Mouse (Mus musculus): ENCODE measurements around the gene Slc30a5. TPM values are rescaled to one million over a fixed set of nuclear protein-coding genes. Genes with fewer than 3 reads are reported as not detected.

Gene Slc30a5
- 55.7 and 56.8 TPM in 2 replicates for polyA plus RNA-seq (2015; fragmentation: Nextera tagmentation; extraction: Ambion mirVana)

DNA sequence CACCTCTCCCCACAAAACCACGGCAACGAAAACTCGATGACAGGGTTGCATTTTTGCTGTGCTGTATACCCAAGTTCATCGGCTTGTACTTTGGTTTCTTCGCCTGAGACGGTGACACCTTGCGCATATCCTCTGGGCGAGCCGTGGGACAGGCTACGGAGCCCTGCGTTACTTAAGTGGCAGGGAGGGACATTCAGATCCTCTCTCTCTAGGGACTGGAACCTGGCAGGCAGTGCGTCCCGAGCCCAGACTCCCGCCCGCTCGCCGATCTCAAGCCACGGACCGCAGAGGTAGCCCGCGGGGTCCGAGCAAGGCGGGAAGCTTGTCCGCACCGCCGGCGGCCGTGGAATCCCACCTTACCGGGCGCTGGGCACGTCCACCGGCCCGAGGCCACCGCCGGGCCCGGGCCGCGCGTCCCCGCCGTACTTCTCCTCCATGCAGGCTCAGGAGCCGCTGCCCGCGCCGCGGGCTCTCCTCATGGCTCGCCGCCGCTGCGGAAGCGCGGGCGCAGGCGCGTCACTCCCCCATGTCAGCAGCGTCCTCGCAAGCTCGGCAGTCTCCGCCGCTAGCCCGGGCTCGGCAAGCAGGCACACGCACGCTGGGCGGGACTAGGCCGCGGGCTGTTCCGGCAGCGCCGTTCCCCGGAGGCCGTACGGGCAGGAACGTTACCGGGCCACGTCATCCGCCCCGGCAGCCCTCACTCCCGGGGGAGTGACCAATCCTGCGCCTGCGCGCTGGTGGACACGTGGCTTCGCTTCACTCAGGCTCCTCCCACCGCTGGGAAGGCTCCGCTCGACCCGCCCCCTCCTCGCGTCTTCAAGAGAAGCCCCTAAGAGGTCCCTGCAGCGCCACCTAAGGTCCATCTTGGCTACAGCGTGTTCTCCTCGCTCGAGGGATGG lies at the start of gene Slc30a5:
Gene Slc30a5, minus strand, starts transcription at position 687 of the 899 bp plus-strand sequence.
- H3K9ac ChIP-seq, result peak within 1 kb of the TSS; percentile 93
- peak within 1 kb of the TSS; percentile 91 for H3K27ac ChIP-seq
- H3K36me3 ChIP-seq, result peaks cover 4% of the 10 kb centered on the region; the same call in 1 of the 2 replicates
- peaks cover 18% of the 10 kb centered on the region for H3K4me1 ChIP-seq
- peak; percentile 97 for ATAC-seq (replicated peaks; ENCODE audit: low FRiP score)
- H3K27me3 ChIP-seq, result no peaks in the 10 kb centered on the region
- H3K4me3 ChIP-seq (replicated peaks), result peak within 1 kb of the TSS; percentile 90
- H3K9me3 ChIP-seq (replicated peaks), result no peaks in the 10 kb centered on the region
- WGBS, result under 1% methylated on average over 94 of the region's 94 CpGs
- H3K4me2 ChIP-seq, result peak within 1 kb of the TSS; percentile 77

- H3K4me2 ChIP-seq, result no peak overlapping the region
- H3K4me3 ChIP-seq (replicated peaks), result no peak overlapping the region
- 76% methylated on average over 2 of the region's 2 CpGs for WGBS
- H3K9ac ChIP-seq, result no peak overlapping the region
- no peak for ATAC-seq (replicated peaks; ENCODE audit: low FRiP score)
- no peaks in the 10 kb centered on the region for H3K36me3 ChIP-seq
- H3K27ac ChIP-seq, result no peak overlapping the region
- H3K4me1 ChIP-seq, result peaks cover 3% of the 10 kb centered on the region; the same call in 1 of the 2 replicates
- no peaks in the 10 kb centered on the region for H3K9me3 ChIP-seq (replicated peaks)
- no peaks in the 10 kb centered on the region for H3K27me3 ChIP-seq
Observed at GRCm38 (mm10) chr13:100881944-100882343, 48.7 kb upstream of the Slc30a5 start.

DNA sequence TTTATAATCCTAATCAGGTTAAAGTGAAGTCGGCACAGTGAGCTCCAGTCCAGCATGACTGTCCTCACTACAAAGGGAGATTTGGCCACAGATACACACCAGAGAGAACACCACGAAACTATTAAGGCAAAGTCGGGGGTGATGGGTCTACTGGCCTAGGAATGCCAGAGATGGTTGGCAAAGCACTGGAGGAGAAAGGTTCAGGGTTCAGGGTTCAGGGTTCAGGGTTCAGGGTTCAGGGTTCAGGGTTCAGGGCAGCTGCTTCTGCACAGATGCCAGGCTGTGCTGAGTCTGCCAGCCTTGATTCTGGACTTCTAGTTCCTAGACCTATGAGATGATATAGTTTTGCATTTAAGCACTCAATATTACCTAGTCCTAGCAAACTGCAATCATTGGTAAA lies 46.6 kb upstream of the Slc30a5 start:
- WGBS, result 66% methylated on average over 3 of the region's 3 CpGs
- H3K9me3 ChIP-seq (replicated peaks), result no peaks in the 10 kb centered on the region

DNA sequence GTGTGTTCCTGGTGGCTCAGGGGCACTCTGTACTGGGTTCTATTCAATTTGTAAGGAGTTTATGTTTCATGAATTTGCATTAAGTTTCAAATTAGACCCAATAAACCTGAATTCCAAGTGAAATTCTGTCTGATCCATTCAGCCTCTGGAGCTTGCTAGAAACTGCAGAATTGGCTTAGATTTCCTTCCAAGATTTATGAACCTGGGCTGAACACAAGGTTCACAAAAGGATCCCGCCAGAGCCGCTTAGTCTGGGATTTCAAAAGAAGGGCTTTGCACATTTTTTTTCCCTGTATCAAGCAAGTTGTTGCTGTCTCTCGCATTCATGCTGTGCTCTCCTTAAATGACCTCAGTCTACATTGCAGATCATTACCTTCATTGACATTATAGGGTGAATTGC lies 46.1 kb upstream of the Slc30a5 start:
- Histone ChIP-seq H3K4me3 (replicated peaks) (no peak overlapping the region), H3K9ac (no peak overlapping the region), H3K27me3 (no peaks in the 10 kb centered on the region), H3K27ac (0 out of 2 replicates have a peak overlapping the region, but pooled peaks have one; percentile 14), H3K36me3 (no peaks in the 10 kb centered on the region), H3K4me1 (peaks cover 3% of the 10 kb centered on the region; the same call in 1 of the 2 replicates), H3K4me2 (no peak overlapping the region), H3K9me3 (replicated peaks) (no peaks in the 10 kb centered on the region)
- no peak for ATAC-seq (replicated peaks; ENCODE audit: low FRiP score)
- 21% methylated on average over 3 of the region's 3 CpGs for WGBS

More for the DNA sequence above, 46.6 kb upstream of the Slc30a5 start:
- Histone ChIP-seq H3K9ac (no peak overlapping the region), H3K4me1 (peaks cover 3% of the 10 kb centered on the region; the same call in 1 of the 2 replicates), H3K27ac (0 out of 2 replicates have a peak overlapping the region, but pooled peaks have one; percentile 14), H3K4me3 (replicated peaks) (no peak overlapping the region), H3K36me3 (no peaks in the 10 kb centered on the region), H3K27me3 (no peaks in the 10 kb centered on the region), H3K4me2 (no peak overlapping the region)
- ATAC-seq (replicated peaks; ENCODE audit: low FRiP score), result no peak

DNA sequence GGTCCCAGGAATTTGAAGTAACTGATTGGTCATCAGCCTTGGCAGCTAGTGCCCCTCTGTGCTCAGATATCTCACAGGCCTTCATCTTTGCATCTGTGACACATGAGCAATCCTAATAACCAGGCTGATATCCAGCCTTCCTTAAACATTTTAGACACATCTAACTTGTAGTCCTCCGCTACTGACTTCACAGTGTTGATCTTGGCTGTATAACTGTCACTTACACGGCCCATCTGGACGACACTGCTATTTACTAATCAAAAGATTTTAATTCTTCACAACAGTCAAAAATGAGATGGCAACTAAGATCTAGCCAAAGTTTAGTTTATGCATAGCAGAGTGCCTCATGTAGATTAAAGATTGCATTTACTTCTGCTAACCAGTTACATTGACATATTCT lies 45.0 kb upstream of the Slc30a5 start:
- Histone ChIP-seq H3K27me3 (no peaks in the 10 kb centered on the region), H3K9me3 (replicated peaks) (no peaks in the 10 kb centered on the region), H3K4me3 (replicated peaks) (no peak overlapping the region), H3K4me2 (no peak overlapping the region), H3K9ac (no peak overlapping the region), H3K27ac (no peak overlapping the region), H3K4me1 (peaks cover 3% of the 10 kb centered on the region; the same call in 1 of the 2 replicates), H3K36me3 (no peaks in the 10 kb centered on the region)
- 28% methylated on average over 3 of the region's 3 CpGs for WGBS
- ATAC-seq (replicated peaks; ENCODE audit: low FRiP score), result 0 out of 2 replicates have a peak, but pooled peaks have one; percentile 43

DNA sequence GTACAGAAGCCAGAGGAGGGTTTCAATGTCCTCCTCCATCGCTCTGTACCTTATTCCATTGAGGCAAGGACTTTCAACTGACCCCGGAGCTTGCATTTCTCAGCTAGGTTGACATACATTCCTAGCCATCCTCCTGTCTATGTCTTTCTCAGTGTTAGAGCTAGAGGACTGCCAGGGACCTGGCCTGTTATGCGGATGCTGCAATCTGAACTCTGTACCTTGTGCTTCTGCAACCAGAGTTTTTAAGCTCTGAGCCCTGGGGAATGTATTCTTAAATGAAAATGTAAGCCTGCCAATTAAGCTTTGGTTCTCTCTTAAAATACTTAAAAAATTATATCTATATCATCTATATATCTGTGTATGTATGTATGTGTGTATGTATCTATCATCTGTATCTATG lies 44.5 kb upstream of the Slc30a5 start:
- Histone ChIP-seq H3K4me3 (replicated peaks) (no peak overlapping the region), H3K27ac (no peak overlapping the region), H3K4me2 (no peak overlapping the region), H3K9ac (no peak overlapping the region), H3K9me3 (replicated peaks) (no peaks in the 10 kb centered on the region), H3K4me1 (peaks cover 3% of the 10 kb centered on the region; the same call in 1 of the 2 replicates), H3K27me3 (no peaks in the 10 kb centered on the region), H3K36me3 (no peaks in the 10 kb centered on the region)
- WGBS, result 92% methylated on average over 3 of the region's 3 CpGs
- ATAC-seq (replicated peaks; ENCODE audit: low FRiP score), result no peak

GRCm38 (mm10) chr13:100875103-100875502 lies 41.9 kb upstream of the Slc30a5 start:
- ATAC-seq (replicated peaks; ENCODE audit: low FRiP score), result no peak
- H3K27me3 ChIP-seq, result no peaks in the 10 kb centered on the region
- peaks cover 3% of the 10 kb centered on the region; the same call in 1 of the 2 replicates for H3K4me1 ChIP-seq
- H3K9me3 ChIP-seq (replicated peaks), result no peaks in the 10 kb centered on the region
- no peak overlapping the region for H3K27ac ChIP-seq
- no peaks in the 10 kb centered on the region for H3K36me3 ChIP-seq
- no peak overlapping the region for H3K4me3 ChIP-seq (replicated peaks)
- 66% methylated on average over 4 of the region's 4 CpGs for WGBS
- no peak overlapping the region for H3K9ac ChIP-seq
- no peak overlapping the region for H3K4me2 ChIP-seq

DNA sequence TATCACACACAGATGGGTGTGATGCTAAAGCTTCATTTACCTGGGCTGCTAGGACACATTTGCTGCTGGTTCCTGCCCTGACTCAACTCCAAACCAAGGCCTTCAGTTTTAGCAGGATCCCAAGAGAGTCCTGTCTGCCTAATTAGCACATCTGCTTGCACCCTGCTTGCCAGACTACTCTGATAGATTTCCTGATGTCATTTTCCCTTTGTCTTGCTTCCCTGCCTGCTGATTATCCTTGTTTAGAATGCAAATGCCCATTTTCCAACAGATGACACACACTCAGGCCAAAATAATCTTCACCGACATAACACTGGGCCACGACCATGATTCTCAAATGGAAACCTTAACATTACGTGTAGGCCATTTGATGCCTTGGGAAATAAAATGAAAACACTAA lies 41.4 kb upstream of the Slc30a5 start:
- 76% methylated on average over 3 of the region's 3 CpGs for WGBS
- Histone ChIP-seq H3K27me3 (no peaks in the 10 kb centered on the region), H3K4me1 (peaks cover under 1% of the 10 kb centered on the region; the same call in 1 of the 2 replicates), H3K4me2 (no peak overlapping the region), H3K27ac (no peak overlapping the region), H3K36me3 (no peaks in the 10 kb centered on the region), H3K9ac (no peak overlapping the region), H3K4me3 (replicated peaks) (no peak overlapping the region), H3K9me3 (replicated peaks) (no peaks in the 10 kb centered on the region)
- ATAC-seq (replicated peaks; ENCODE audit: low FRiP score), result no peak

GRCm38 (mm10) chr13:100873530-100873929 lies 40.3 kb upstream of the Slc30a5 start:
- H3K27ac ChIP-seq, result no peak overlapping the region
- H3K4me2 ChIP-seq, result no peak overlapping the region
- no peaks in the 10 kb centered on the region for H3K27me3 ChIP-seq
- ATAC-seq (replicated peaks; ENCODE audit: low FRiP score), result no peak
- no peaks in the 10 kb centered on the region for H3K9me3 ChIP-seq (replicated peaks)
- H3K36me3 ChIP-seq, result no peaks in the 10 kb centered on the region
- H3K4me3 ChIP-seq (replicated peaks), result no peak overlapping the region
- 79% methylated on average over 8 of the region's 8 CpGs for WGBS
- no peak overlapping the region for H3K9ac ChIP-seq
- H3K4me1 ChIP-seq, result peaks cover under 1% of the 10 kb centered on the region

- Histone ChIP-seq H3K9me3 (replicated peaks) (no peaks in the 10 kb centered on the region), H3K4me1 (peaks cover 17% of the 10 kb centered on the region), H3K4me2 (no peak overlapping the region), H3K27ac (no peak overlapping the region), H3K36me3 (no peaks in the 10 kb centered on the region), H3K9ac (no peak overlapping the region), H3K4me3 (replicated peaks) (no peak overlapping the region), H3K27me3 (no peaks in the 10 kb centered on the region)
- 60% methylated on average over 11 of the region's 11 CpGs for WGBS
- no peak for ATAC-seq (replicated peaks; ENCODE audit: low FRiP score)
Observed at GRCm38 (mm10) chr13:100871445-100872171, 38.4 kb upstream of the Slc30a5 start.

DNA sequence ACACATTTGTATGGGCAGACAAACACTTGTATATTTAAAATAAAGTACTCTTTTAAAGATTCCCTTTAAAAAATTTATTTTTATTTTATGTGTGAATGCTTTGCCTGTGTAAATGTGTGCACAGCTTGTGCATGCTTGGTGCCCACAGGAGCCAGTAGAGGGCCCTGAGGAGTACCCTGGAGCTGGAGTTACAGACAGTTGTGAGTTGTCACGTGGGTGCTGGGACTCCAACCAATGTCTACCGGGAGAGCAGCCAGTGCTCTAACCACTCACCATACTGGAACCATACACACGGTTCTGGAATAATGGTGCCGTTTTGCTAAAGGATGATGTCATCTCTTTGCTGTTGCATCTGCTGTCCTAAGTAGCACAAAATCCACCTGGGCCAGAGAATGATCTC lies 36.6 kb upstream of the Slc30a5 start:
- Histone ChIP-seq H3K4me2 (no peak overlapping the region), H3K9me3 (replicated peaks) (no peaks in the 10 kb centered on the region), H3K4me1 (peaks cover 26% of the 10 kb centered on the region), H3K27ac (no peak overlapping the region), H3K9ac (no peak overlapping the region), H3K27me3 (no peaks in the 10 kb centered on the region), H3K36me3 (no peaks in the 10 kb centered on the region), H3K4me3 (replicated peaks) (no peak overlapping the region)
- no peak for ATAC-seq (replicated peaks; ENCODE audit: low FRiP score)
- WGBS, result 84% methylated on average over 4 of the region's 4 CpGs

GRCm38 (mm10) chr13:100866311-100866710 lies 33.1 kb upstream of the Slc30a5 start:
- no peak overlapping the region for H3K4me3 ChIP-seq (replicated peaks)
- 60% methylated on average over 6 of the region's 6 CpGs for whole genome bisulfite sequencing
- H3K9me3 ChIP-seq (replicated peaks), result no peaks in the 10 kb centered on the region
- H3K4me1 ChIP-seq, result peaks cover 26% of the 10 kb centered on the region
- H3K27ac ChIP-seq, result no peak overlapping the region
- no peak overlapping the region for H3K4me2 ChIP-seq
- no peaks in the 10 kb centered on the region for H3K36me3 ChIP-seq
- ATAC-seq (replicated peaks; ENCODE audit: low FRiP score), result no peak
- H3K9ac ChIP-seq, result no peak overlapping the region
- H3K27me3 ChIP-seq, result no peaks in the 10 kb centered on the region

Data from kidney, embryonic 15.5 days (tissue).